Mouse (Mus musculus) common myeloid progenitor, adult 5-6 weeks (primary cell): Measurements from ENCODE around the gene Prpf31. TPM values are rescaled to one million over a fixed set of nuclear protein-coding genes. Genes with fewer than 3 reads are reported as not detected.

Source experiments
- ATAC-seq: replicated peaks from 2 replicates; pipeline ENCODE4 v1.8.0; 2016; ENCODE audit warnings: low read depth, mild to moderate bottlenecking, moderate TSS enrichment, inconsistent platforms; ENCODE audit not compliant: poor library complexity, severe bottlenecking
- total RNA-seq: library from RNA; stranded (forward); fragments of 200-1000, 187-1606 nt; gene quantifications from 2 replicates; pipeline ENCODE4 v1.2.3, GENCODE M21; 2017

Prpf31 gene
- total RNA-seq, 1 experiment from 2014 or later = 108 TPM

DNA sequence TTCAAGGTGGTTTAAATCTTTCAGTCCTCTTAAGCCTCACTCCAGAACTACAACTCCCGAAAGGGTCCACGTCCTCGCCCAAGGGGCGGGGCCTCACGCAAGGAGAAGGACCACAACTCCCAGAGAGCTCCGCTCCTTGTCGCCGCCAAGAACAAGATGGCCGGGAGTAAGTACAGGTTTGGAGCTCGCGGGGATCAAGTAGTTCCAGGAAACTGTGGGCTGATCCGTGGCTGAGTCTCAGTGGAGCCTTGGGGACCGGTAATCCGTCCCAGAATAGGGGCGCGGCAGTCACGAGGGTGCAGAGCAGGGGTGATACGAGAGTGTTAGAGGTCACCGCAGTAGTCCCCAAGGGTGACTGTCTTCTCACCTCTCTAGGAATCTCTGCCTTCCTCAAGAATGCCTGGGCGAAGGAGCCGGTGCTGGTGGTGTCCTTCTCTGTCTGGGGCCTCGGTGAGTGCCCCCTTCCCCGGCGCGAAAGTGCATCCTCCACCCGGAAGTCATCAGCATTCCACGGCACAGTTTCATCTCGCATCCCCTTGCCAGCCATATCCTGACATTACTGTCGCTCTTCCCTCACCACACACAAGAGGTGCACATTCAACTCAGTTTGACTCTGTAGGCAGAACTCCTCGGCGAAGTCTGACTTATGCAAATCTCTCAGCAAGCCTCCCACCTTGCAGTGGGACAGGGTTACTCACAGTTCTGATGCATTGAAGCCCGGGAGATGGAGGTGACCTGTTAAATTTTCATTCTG lies 12.4 kb upstream of the Prpf31 start, which contains the start of gene Ndufa3:
Gene Ndufa3 (plus strand): TSS at position 132 of the 754 bp plus-strand sequence.
- ATAC-seq = peak; percentile 99

DNA sequence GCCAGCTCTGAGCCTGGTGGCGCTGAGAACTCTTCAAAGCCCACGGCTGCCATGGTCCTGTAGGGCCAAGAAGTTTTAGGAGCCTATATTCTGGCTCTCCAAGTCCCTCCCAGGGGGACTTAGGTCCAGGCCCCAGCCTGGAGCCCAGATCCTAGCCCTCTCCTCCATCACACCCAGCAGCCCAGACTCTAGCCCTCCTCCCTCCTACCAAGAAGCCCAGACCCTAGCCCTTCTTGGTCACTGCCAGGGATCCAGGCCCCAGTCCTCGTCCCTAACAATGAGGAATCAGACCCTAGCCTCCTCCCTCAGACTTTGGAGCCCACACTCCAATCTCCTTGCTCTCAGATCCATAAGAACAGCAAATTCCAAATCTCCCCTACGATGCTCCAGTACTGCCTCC lies 755 bp upstream of the Prpf31 start:
- ATAC-seq = no peak

DNA sequence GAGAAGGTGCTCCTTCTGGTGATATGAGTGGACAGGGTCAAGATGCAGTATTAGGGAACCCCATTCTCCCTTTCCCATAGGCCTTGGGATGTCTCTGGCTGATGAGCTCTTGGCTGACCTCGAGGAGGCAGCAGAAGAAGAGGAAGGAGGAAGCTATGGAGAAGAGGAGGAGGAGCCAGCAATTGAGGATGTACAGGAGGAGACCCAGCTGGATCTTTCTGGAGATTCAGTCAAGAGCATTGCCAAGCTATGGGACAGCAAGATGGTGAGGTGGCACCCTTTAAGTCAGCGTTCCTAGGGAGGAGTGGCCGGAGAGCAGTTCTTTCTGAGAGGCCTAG lies 662 bp downstream of the Prpf31 start:
- 0 out of 2 replicates have a peak, but pooled peaks have one; percentile 10 for ATAC-seq

DNA sequence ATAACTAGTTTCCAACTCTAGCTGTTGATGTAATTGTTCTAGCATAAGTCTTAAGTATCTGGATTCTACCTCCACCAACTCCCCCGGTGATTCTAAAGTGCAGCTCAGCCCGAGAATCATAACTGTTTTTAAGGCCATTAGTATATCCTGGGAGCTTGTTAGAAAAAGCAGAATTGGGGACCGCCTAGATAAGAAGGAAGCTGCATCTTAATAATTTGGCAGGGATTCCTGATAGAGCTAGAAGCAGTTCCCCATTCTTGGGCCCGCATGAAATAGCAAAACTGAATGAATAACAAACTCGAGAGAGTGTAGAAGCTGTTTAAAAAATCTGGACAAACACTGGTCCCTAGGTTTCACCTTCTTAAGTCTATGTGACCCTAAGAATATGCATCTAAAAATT lies 13.6 kb downstream of the Prpf31 start:
- no peak for ATAC-seq

DNA sequence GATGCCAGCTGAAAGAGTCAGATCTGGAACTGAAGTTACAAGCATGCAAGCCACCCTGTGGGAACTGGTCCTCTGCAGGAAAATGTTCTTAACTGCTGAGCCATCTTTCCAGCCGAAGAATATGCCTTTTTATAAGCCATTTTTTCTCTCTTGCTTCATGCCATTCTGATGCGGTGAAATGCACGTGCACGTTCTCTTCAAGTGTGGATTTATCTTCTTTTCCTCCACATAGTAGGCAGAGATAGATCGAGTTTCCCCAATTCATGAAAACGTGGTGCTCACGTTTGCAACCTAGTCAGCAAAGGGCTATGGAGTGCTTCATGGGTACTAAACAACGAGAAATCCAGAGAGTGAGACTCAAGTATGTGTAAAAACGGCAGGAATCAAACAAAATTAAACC lies 14.1 kb downstream of the Prpf31 start:
- ATAC-seq = no peak

DNA sequence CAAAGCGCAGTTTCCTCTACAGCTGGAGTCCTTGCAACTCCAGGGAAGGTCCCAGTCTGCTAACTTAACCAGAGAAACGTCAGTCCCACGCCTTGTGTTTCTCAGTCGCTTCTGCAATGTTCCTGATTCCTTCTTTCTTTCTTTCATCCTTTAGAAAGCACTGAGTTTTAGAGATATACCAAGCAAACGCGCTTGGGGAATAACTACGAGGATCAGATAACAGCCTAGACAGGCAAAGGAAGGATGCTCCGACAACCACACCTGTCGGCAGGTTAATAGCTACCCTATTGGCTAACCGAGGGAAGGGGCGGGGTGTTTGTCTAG lies 14.5 kb downstream of the Prpf31 start:
- no peak for ATAC-seq

DNA sequence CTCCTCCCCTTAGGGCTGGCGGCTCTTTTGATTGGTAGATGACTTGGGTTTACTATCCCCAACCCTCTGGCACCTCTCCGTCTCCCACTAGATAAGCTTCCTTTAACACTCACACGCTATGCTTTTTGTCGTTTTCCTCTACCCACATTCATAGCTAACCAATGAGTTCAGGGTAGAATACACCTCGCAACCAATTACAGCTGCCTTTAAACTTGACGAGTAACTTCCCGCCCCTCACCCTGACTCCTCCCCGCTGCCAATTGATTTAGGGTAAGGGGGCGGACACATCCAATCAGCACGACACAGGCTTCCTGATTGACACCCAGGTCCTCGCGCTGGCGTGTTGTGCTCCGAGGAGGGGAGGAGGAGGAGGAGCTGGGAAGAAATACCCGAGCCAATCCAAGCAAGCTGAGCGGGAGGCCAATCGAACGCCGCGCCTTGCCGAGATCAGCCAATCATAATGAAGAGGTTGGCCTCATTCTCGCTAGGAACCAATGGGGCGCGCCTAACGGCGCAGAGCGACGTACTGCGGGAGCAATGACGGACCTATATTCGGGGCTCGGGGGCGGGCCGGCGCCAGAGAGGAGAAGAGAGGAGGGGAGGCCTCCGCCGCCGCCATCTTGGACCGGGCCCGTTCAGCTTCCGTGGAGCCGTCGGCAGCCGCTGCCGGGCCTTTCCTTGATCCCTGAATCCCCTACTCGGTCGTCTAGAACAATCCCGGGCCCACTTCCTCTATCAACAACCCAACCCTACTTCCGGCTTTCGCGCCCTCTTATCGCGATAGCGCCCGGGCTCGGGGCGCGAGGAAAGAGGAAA lies 15.1 kb downstream of the Prpf31 start, which contains the start of gene Cnot3:
Gene Cnot3 (plus strand): TSS at position 597 of the 816 bp plus-strand sequence.
- ATAC-seq = peak; percentile 88

DNA sequence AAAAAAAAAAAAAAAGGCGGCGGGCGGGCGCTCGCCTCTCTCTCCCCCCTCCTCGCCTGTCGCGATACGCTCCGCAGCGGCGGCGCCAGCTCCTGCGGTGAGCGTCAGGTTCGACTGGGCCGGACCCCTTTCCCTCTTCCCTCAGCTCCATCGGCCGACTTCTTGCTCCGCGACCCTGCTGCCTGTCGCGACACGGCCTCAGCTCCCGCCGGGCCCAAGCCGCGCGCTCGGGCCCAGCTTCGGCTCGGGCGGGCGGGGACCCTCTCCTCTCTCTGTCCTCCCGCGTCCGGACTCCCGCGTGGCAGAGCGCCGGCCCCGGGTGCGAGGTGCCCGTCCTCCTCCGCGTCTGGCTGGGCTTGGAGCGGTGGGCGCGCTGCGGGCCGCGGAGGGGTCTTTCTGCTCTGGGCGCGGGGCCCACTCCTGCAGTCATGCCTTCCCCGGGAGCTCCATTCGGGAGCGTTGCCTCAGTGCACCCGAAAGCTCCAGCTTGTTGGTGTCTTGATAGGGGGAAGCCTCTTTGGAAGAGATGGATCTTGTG lies 15.8 kb downstream of the Prpf31 start:
- peak; percentile 13 for ATAC-seq

DNA sequence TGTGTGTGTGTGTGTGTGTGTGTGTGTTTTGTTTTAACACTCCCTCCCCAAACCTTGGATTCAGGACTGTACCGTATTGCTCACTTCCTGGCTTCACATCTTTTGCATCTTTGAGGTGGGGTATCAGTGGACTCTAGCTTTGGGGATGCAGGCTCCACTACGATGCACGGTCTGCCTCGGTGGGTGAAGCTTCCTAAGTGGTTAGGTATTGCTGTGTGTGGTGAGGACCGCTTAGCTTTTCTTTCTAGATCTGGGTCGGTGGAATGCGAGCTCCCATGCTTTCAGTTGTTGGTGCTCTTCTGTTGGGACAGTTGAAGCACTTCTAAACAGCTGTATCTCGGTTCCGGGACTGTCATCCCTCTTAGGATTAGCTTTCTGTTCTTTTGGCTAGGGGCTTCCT lies 16.4 kb downstream of the Prpf31 start:
- ATAC-seq = no peak

DNA sequence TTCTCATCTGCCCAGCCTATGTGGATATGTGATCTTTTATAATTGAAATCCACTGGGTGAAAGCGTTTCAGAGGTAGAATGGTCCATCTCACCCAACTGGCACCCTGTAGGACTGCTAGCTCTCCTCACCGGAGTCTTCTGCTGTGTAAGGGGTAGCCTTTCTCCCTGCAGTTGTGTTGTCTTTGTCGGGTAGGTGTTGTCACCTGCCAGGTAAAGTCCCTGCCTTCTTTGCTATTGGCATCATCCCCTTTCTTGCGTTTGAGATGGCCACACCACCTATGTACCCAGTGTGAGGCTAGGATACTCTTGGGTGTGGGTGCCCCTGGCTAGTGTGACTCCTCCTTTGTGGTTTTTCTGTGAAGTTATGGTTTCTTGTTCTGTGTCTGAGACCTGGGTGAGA lies 16.9 kb downstream of the Prpf31 start:
- no peak for ATAC-seq

DNA sequence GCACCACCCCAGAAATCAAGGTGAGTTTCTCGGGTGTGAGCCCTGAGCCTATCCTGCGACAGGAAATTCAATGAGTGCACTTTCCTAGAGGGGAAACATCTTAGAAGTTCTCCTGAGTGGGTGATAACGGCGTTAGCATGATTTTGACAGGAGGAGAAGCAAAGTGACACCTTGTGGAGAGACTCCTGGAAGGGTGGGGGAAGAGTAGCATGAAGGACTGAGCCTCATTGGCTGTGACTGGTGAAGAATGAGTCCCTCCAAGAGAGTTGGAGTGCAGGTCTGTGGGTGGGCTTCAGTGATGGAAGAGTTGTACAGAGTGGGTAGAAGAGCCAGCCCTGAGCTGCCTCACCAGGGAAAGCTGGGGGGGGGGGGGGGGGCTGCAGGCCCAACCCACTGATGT lies 27.2 kb downstream of the Prpf31 start:
- no peak for ATAC-seq

DNA sequence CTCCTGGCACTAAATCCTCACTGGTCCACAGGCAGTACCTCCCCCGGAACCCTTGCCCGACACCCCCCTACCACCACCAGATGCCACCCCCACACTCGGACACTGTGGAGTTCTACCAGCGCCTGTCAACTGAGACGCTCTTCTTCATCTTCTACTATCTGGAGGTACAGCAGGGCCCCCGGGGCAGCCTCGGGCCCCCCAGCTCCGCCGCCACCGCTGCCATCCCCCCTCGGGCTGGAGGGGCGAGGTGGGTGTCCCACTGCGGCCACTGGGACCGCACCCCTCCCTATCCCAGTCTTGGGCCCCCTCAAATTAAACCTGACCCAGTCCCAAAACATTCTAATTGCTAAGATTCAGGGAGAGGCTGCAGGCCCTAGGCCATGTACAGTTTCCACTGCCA lies 28.8 kb downstream of the Prpf31 start:
- ATAC-seq = no peak

DNA sequence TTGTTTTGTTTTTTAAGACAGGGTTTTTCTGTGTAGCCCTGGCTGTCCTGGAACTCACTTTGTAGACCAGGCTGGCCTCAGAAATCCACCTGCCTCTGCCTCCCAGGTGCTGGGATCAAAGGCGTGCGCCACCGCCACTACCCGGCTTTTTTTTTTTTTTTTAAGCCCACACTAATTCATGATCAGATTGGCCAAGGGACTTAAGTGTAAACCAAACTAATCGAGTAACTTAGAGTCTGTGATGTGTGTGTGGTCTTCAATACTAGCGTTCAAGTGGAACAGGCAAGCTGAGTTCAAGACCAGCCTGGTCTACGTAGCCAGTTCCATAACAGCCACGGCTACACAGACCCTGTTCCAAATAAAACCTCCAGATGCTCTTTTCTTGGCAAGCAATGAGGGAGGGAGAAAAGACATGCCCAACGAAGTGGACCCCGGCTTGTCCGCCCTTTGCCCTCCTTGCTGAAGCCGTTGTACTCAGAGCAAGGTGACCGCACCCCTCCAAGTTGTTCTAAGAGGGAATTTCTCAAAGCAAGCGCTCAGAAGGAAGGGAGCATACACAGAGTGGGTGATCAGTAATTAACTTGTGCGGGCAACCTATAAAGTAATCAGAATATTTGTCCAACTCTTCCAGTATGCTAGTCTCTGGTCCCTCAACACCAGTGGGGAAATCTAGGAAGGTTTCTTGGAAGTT lies 34.9 kb downstream of the Prpf31 start:
- ATAC-seq = no peak

DNA sequence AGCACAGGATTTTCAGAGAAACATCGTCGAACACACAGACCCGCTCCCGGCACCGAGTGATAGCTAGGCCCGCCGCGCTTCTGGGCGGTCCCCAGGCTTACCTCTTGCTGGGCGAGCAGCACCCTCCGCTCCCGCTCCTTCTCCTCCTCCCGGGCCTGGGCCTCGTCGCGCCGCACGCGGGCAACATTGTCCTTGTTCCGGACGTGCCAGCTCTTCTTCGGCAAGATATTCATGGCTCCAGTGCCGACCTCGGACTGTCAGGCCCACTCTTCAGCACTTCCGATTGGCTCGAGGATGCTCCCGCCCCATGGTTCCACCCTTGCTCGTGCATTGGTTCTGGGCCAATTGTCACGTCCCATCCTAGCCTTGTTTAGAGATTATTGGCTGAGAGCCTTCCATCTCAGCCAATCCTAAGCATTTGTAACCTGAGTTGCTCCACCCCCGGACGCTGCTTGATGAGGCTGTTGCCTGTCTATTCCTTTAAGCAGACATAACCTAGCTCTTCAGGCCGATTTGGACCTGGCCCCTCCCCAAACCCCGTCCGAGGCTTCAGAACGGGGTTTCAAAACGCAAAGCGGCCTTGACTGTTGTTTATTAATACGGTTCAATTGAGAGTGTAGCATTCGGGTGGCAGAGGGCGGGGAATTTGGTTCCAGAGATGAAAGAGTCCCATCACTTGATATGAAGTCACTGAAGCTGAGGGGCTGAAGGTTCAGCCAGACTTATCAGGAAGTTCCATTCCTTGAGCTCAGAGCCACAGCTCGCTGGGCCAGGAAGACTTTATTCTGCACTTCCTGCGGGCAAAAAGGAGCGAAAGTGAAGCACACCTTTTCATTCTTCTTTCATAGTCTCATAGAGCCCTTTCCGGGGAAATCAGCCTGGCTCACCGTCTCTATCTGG lies 35.7 kb downstream of the Prpf31 start, which contains the start of gene Leng1:
Gene Leng1 (minus strand): TSS at position 626 of the 900 bp plus-strand sequence.
- ATAC-seq = peak; percentile 94

DNA sequence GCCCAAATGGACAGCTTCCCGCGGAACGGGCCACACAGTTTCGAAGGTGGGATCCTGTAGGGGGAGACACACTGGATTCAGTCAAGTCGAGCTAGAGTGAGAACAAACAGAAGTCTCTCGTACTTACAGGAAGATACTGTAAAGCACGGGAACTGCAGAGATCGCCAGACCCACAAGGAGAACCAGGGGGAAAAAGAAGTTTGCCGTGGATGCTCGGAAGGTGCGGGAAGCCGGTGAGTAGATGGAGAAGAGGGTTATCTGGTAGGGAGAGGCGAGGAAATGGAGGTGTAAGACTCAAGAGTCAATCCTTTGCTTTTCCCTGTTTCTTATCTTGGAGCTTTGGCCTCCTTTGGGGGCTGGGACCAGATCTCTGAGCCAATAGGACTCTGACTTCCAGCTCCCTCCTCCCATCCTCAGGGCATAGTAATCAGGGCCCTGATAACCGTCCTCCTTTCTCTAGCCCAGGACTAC lies 37.2 kb downstream of the Prpf31 start:
- peak; percentile 16; the same call in 1 of the 2 replicates for ATAC-seq

DNA sequence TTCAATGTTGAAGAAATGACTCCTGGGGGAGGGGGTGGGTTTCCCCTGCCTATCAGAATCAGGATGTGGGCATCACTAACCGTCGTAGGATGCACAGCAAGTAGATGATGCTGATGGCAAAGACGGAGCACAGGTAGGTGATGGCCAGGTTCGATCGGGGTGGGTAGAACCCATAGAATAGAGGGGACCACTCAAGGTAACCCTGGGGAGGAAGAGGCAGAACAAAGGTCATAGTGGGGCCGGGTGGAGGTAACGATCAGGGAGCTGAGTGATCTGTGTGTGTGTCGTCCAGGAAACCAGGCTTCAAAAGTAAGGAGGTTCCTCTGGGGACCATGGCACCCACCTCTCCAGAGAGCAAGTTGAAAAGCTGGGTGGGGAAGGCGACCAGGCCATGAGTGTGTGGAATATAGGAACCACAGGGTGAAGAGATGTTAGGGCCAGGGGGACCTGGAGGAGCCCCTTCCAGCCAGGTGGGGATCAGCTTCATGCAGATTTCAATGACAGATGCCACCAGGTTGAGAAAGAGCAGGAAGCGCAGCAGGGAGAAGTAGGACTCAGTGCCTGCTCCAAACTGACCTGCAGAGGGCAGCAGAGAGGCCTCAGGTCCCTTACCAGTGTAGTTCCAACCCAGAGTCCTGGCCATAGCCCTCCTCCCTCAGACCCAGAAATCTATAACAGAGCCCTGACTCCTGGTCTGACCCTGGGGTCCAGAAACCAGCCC lies 44.9 kb downstream of the Prpf31 start:
- peak; percentile 99 for ATAC-seq

DNA sequence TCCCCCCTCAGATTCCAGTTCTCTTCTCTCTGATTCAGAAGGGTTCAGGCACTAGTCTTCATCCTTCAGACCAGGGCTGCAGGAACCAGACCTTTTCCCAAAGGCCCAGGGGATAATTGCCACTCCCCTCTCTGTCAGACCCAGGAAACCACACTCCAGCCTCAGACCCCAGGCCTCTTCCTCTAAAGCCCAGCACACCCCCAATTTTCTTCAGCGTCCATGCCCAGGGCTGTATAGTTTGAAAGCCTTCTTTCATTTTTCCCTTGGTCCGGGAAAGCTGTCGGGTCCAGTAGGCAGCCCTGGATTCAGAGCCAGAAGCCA lies 45.4 kb downstream of the Prpf31 start:
- peak; percentile 67 for ATAC-seq

DNA sequence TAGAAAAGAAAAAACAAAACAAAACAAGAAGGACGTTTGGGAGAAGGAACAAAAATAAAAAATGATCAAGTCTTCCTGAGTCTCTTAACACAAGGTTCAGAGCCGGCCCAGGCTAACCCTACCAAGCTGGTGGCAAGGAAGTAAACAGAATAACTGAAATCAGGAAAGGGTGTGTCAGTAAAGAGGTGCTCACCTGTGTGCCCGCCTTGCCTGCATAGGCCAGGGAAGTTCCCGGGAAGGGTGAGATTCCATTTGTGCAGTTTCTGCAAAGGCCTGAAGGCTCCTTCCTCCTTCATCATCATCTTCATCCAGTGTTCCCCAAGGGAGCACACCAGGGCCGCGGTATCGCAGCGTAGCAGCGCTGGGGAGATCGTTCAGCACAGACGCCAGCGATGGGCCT lies 46.6 kb downstream of the Prpf31 start:
- ATAC-seq = no peak

DNA sequence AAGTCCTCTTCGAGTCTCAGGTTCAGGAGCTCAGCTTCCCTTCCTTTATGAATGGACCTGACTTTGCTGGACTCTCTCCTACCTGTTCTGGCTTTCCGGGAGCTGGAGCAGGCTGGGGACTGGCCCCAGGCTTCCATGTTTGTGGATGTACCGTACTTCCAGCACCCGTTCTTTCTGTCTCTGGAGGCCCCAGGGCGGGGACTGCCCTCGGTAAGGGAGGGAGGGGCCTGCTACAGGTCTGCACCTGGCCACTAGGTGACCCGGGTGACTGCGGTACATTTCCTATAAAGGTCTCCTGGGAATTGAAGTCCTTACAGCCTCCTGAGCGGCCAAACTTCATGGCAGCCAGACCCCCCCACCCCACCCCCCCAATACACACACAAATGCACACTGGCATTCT lies 47.6 kb downstream of the Prpf31 start, which contains the start of gene Tmc4:
Gene Tmc4 (minus strand): TSS at position 212 of the 400 bp plus-strand sequence.
- ATAC-seq = no peak
